Mouse (Mus musculus) forelimb bud, embryonic 11.5 days (tissue): ENCODE results near the gene Fpr1.
"Not testable (repeated sequence)": the region's sequence is repeated elsewhere in the genome, so short reads cannot be mapped to it uniquely, and the experiment has no call there.

Experiments
- DNase-seq: peaks from one replicate; pipeline ENCODE4 v3.0.0-alpha.2; 2012; ENCODE audit warnings: low read depth, low spot score

The Fpr1 gene

GRCm38 (mm10) chr17:17849906-17850712 lies 33.6 kb downstream of the Fpr1 start:
- no peak for DNase-seq

GRCm38 (mm10) chr17:17848988-17849387 lies 34.8 kb downstream of the Fpr1 start:
- no peak for DNase-seq

DNA sequence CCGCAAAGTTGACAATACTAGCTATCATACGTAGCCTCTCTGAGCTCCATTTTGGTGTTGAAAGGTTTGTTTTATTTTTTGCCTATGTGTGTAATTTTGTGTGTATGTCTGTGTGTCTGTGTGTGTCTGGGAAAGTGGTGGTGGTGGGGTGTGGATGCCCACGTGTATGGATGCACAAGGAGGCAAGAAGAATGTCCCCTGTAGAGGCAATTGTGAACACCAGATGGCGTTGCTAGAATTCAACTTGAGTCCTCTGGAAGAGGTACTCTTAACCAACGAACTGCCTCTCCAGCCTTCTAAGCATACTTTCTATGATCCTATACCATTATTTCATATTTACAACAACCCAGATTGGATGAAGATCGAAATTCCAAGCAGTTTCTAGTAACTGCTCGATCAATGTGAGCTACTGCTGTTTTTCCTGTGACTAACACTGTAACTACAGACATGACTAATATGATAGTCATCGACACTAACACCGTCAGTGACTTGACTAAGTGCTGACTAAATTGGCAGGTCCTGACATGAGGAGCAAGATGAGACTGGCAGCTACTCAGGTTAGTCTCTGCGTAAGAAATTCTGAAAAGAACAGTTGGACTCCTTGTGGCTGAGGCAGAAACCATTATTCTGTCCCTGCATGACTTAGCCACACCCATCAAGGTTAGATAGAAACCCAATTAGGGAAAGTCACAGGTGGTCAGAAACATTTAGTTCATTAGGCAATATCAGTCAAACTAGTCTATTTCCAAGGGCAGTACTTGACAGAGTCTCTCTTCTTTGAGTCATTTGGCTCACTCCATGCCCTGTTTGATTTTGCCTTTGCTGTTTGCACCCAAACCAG lies 38.3 kb downstream of the Fpr1 start:
- DNase-seq = no peak

- DNase-seq = not testable (repeated sequence)
Observed at GRCm38 (mm10) chr17:17844606-17845005, 39.1 kb downstream of the Fpr1 start.

DNA sequence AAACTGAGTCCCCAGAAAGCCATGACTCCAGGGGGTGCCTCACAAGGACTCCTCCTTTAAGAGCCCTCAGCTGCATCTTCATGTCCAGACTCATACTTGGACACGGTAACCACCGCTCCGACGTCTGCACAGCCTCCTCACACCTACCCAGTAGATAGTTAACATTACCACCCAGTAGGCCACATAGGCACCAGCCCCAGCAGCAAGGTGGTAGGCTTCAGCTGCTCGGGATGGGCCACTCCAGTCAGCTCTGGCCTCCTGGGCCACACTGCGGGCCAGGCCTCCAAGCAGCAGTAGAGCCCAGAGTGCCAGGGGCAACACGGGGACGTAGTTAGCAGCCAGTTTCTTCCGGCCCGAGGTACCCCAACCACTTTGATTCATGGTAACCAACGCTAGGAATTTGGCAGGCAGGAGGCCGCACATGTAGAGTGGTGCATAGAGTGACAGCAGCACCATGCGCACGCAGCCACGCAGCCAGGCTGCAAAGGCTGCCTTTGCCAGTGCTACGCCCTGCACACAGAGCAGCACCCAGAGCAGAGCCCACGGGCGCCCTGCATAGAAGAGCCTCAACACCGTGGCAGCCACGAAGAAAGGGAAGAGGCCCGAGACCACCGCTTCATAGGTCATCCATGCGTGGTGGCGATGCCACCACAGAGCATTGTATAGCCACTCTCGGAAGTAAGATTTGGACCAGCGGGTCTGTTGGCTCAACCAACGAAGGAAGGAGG lies 40.0 kb downstream of the Fpr1 start:
- no peak for DNase-seq

GRCm38 (mm10) chr17:17840796-17841195 lies 42.9 kb downstream of the Fpr1 start:
- no peak for DNase-seq

DNA sequence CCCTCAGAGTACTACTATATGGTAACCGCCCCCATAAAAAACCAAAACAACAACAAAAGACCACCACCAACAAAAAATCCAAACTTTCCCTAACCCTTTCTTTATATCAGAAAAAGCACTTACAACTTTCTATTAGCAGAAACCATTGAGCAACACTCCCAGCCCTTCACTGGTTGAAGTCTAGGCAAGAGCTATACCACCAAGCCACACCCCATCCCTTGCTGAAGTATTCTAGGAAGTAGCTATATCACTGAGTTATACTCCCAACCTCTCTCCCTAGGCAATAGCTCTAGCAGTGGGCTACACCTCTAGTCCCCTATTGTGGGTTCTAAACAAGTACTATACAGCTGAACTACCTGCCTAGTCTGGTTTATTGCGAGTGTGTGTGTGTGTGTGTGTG lies 44.5 kb downstream of the Fpr1 start:
- no peak for DNase-seq

DNA sequence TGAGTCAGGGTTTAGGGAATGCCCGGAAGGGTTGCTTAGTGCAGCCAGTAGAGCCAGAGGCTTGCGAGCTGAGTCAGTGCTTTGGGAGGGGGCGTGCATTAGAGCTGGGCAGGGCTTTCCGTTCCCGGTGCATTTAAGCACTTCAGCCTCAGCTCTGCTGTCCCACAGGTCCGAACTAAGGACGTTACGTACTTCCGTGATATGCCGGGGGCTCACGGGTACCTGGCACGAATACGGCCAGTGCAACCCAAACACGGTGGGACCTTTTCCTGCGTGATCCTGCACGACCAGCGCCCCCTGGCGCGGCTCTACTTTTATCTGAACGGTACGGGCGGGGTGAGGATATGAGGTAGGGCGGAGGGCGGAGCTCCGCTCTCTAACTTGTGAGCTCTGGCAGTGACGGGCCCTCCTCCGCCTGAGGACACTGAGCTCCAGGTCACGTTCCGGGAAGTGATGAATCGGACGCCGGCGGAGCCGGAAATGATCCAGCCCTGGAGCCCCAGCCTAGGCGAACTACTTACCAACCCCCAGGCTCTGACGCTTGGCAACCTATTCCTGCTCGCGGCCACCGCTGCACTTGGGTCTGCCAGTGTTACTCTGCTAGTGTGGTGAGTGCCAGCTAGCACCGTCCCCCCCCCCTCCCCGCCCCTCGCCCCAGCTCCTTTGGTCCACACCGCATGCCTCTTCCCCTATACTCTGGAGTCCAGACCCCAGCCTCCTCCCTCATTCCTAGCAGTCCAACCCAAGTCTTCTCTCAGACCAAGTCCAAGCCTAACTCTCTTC lies 45.6 kb downstream of the Fpr1 start:
- DNase-seq = peak; percentile 89

DNA sequence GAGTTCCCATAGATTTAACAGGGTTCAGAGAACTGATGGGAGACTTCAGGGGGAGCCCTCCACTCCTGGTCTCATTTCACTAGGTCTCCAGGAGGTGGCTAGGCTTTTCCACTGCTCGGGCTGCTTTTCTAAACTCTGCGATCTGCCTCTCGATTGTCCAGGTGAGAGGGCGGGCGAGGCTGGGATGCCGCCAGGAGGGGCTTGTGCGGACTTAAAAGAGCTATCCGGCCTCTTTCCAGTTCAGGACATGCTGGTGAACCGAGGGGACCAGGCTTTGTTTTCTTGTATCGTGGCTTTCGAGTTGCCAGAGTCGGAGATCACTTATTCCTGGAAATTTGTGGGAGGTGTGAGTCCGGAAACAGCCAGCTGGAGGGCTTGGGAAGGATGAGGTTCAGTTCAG lies 46.3 kb downstream of the Fpr1 start:
- DNase-seq = no peak

GRCm38 (mm10) chr17:17836101-17836500 lies 47.6 kb downstream of the Fpr1 start:
- DNase-seq = no peak

DNA sequence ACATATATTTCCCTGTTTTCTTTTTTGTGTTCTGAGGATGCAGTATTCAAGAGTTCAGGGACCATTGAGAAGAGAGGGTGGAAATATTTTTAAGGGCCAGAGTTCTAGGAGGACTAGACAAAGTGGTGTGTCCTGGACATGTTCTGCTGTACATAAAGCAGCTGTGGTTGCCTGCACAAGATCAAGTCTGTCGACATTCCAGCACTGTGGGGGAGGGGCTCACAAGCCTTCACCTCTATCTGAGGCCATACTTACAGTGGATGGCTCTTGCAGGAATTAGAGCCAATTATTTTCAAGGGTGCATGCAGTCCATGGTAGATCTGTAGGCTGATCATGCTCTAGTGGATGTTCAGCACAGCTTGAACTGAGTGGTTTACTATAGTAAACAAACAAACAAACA lies 48.8 kb downstream of the Fpr1 start:
- no peak for DNase-seq

DNA sequence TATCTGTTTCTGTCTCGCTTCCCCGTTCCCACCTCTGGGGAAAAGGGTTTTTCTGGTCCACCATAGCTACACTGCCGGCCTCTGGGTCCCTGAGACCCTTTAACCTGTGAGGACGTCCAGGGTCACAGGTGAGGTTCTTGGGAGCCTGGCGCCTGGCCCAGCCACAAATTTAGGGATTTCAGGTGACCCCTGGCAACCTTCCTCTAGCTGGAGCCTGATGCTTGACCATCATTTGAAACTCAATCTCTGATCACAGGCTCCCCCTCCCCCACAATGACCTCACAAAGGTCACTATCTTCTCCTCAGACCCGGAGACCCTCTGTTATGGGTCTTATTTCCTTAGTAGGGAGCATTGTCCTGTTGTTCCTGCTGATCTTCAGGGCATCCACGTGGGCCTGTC lies 53.0 kb downstream of the Fpr1 start:
- no peak for DNase-seq

DNA sequence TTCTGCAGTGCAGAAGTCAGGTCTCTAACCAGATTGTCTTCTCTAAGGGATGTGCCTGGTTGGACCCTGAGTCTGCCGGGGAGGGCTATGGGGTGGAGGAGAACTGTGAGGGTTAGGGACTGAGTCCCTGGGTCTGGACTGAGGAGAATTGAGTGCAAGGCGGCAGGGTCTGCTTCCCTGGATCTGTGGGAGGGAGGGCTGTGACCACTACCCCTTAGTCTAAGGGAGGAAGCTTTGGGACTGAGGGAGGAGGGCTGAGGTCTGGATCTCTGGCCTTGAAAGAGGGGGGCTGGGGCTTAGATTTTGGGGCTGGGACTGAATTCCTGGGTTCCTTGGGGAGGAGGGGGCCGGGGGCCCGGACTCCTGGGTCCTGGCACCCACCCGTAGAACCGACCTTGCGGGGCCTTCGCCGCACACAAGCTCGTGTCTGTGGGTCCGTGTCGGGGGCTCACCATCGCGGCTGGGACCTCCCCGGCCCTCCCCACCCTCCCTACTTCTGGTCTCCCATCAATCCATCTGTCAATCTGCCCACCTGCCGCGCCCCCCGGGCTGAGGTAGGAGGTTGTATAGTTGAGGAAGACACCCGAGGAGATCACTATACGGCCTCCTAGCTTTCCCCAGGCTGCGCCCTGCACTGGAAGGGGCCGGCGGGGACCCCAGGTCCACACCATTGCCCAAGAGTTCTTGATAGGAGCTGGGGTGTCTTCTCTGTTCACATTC lies 53.8 kb downstream of the Fpr1 start:
- DNase-seq = no peak

DNA sequence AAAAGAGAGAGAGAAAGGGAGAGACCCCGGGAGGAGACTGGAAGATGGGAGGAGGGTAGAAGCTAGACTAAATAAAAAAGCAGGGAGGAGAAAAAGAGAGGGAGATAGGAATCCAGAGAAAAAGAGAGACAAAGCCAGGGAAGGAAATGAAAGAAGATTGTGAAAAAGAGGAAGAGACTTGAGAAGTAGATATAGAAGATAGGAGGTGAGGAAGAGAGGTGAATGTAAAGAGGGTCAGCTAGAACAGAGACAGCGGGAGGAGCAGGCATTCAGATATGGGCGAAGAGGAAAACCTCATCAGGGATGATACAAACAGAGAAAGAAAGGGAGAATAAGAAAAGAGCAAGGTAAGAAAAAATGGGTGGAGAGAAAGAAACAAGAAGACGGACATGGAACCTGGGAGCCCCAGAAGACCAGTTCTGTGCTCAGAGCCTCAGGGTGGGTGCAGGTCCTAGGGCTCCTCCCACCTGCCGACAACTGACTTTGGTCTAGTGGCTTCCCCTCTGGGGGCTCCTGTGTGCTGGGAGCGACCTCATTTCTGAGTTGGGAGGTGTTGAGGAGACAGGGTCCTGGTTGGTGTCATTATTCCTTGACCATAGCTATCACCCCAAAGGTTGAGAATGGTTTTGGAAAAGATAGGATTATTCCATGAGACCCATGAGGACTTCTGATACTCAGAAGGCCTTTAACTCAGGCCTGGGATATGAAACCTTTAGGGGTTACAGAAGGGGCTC lies 54.5 kb downstream of the Fpr1 start:
- no peak for DNase-seq

DNA sequence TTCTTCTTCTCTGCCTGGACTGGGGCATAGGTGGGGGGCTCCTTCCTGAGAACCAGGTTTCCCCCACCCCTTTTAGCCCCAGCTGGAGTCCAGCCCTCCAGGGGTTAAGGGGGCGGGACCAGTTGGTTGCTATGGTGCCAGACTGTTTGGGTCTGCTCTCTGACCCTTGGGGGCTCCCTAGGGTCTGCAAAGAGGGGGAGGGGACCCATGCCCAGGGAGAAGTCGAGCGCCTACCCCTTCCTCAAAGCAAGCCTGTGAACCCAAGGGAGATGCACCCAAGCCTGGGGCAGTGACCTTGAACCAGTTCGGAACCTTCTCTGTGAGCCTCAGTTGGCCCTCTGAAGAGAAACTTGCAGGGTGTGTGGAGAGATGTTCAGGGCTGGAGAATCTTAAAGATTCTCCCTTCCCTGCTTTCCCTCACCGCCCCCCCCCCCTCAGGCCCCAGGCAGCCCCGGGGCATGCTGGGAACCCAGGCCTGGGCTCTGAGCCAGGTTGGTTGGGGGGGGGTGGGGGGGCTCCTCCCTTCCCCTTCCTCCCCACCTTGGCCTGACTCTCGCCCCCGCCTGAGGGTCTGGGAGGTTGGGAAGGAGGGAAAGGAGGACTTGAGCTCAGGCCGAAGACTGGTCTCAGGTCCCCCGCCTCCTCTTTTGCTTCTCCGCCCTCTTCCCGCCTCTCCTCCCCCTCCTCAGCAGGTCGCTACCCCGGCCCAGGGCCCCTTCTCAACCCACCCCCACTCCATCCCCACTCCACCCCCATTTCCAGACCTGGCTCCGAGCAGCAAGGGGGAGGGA lies 55.4 kb downstream of the Fpr1 start:
- DNase-seq = peak; percentile 92

DNA sequence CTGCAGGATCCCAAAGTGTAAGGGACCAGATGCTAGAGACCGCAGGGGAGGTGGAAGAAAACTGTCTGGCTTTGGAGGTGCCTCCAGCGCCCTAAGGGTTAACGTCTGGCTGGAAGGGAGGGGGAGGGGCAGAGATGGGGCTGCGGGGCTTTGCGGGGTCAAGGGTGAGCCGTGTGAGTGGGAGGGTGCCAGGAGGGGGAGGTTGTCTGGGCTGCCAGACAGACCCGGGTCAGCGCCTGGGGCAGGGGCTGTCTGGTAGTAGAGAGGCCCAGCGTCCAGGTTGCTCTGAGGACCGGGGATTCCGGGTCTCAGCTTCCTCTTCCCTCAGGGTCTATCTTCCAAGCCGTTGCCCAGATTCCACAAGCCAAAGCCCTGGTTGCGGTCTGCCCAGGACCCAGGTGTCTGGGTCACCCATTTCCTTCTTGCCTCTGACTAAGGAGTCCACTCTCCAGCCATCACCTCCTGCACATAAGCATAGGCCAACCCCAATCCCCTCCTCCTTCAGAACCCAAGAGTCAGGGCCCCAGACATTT lies 56.0 kb downstream of the Fpr1 start:
- peak; percentile 90 for DNase-seq

DNA sequence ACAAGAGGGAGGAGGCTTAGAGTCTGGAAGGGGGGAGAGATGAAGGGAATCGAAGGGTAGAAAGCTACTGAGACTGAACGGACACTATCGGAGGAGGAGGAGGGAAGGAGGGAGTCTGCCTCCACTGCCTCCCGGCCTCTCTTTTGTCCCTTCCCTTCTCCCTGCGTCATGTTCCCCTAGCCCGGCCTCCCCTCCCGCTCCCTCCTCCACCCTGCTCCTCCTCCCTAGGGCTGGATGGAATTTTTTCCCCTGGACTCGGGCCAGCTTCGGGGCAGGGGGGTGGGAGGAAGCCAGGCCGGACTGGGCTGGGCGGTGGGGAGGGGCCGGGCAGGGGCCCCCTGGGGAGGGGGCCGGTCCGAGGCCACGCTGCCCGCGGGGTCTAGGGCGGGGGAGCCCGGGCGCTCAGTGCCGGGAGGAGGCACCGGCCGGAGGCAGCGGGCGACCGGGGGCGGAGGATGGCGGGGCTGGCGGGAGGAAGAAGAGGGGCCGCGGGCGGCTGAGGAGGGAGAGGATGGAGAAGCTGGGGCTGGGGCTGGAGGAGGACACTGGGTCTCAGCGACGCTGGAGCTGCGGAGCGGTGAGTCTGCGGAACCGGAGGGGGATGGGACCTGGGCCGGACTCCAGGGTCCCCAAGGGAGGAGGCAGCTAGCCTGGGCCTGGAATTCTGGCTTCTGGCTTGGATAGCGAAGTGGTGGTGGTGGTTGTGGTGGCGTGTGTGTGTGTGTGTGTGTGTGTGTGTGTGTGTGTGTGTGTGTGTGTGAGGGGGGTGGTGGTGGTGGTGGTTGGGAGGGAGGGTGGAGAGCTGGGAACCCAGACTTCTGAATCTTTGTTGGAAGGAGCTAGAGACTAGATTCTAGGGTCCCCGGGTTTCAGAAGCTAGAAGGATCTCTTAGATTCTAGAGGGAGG lies 56.7 kb downstream of the Fpr1 start, which contains the start of gene Spaca6:
Gene Spaca6, plus strand, starts transcription at position 408 of the 907 bp plus-strand sequence.
- DNase-seq = peak; percentile 93
